Mouse (Mus musculus) testis, adult 2 months (tissue): ENCODE measurements around the gene Nrbp1. TPM values are rescaled to one million over a fixed set of nuclear protein-coding genes. Genes with fewer than 3 reads are reported as not detected.

Experiments used
- H3K27ac ChIP-seq: fragments of 200-500 bp; 2 replicates; pipeline ENCODE4 v1.5.1; 2012; ENCODE audit warnings: low read depth, low read length; ENCODE audit not compliant: control insufficient read depth, insufficient read depth
- H3K27me3 ChIP-seq: fragments of 200-500 bp; 2 replicates; pipeline ENCODE4 v1.6.1; 2012; ENCODE audit warnings: mild to moderate bottlenecking, low read length, moderate library complexity; ENCODE audit not compliant: control insufficient read depth, insufficient read depth
- H3K36me3 ChIP-seq: fragments of 200-500 bp; 2 replicates; pipeline ENCODE4 v1.6.1; 2012; ENCODE audit warnings: mild to moderate bottlenecking, low read length; ENCODE audit not compliant: control insufficient read depth, insufficient read depth
- H3K4me1 ChIP-seq: fragments of 200-500 bp; 2 replicates; pipeline ENCODE4 v1.6.1; 2012; ENCODE audit warnings: low read length; ENCODE audit not compliant: control insufficient read depth, insufficient read depth
- H3K4me3 ChIP-seq: fragments of 200-500 bp; 2 replicates; pipeline ENCODE4 v1.5.1; 2012; ENCODE audit warnings: low read depth, mild to moderate bottlenecking, low read length, moderate library complexity, mixed read lengths; ENCODE audit not compliant: control insufficient read depth
- CTCF ChIP-seq: fragments of 200-500 bp; IDR thresholded peaks from 2 replicates; pipeline ENCODE4 v1.5.1; 2012; ENCODE audit warnings: low read depth, mild to moderate bottlenecking, inconsistent platforms, low read length, moderate library complexity; ENCODE audit not compliant: control insufficient read depth, insufficient read depth, insufficient replicate concordance
- POLR2A ChIP-seq: fragments of 200-500 bp; IDR thresholded peaks from 2 replicates; pipeline ENCODE4 v1.6.1; 2012; ENCODE audit warnings: low read depth, mild to moderate bottlenecking, inconsistent platforms, low read length, moderate library complexity; ENCODE audit not compliant: control insufficient read depth
- polyA plus RNA-seq: library from polyadenylated mRNA; depleted of rRNA; stranded (reverse); fragments of >200 nt; gene quantifications from 2 replicates; pipeline ENCODE4 v1.2.3, GENCODE M21; 2012

The Nrbp1 gene
- polyA plus RNA-seq, 1 experiment, result 64.2 TPM

DNA sequence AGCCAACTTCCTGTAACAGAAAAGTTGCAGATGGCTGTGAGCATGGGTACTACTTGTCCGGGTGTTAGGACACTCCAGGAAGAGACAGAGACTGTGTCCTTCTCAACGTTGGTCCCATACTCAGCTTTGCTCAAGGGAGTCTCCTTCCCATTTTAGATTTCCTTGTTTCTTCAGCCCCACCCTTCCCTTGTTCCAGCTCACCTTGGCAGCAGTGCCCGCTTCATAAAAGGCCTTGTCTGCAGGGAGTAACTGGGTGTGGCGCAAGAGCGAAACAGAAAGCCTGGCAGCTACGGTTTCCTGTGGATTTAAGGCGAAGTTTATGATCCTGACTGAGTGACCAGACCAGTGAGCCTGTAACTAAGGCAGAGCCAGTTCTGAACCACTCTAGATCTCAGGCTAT lies 13.8 kb downstream of the Nrbp1 start:
- Histone ChIP-seq H3K4me1 (peaks cover 11% of the 10 kb centered on the region), H3K27me3 (no peaks in the 10 kb centered on the region), H3K36me3 (peaks cover 10% of the 10 kb centered on the region), H3K4me3 (peak overlapping the region; percentile 92), H3K27ac (peak overlapping the region; percentile 87)
- TF ChIP-seq POLR2A (no peak), CTCF (no peak)

DNA sequence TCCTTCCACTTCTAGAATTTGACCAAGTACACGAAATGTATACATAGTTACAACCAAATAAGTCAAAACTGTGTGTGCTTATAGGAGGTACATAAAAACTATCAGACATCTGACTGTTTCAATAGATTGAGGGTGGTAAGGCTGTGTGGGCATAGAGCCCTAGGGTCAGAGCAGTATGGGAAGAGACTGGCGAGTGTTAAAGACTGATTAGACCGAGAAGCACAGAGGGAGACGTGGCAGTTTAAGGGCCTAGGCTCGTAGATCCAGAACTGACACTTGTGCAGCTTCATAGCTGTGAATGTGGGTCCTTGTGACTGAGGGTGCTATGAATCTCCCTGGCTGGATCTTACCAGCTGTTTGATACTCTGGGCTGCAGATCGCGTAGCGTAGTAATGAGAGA lies 14.2 kb downstream of the Nrbp1 start:
- Histone ChIP-seq H3K36me3 (peaks cover 7% of the 10 kb centered on the region), H3K27me3 (no peaks in the 10 kb centered on the region), H3K27ac (peak overlapping the region; percentile 87), H3K4me3 (peak overlapping the region; percentile 92), H3K4me1 (peaks cover 11% of the 10 kb centered on the region)
- no peak for TF ChIP-seq POLR2A
- TF ChIP-seq CTCF, result no peak

DNA sequence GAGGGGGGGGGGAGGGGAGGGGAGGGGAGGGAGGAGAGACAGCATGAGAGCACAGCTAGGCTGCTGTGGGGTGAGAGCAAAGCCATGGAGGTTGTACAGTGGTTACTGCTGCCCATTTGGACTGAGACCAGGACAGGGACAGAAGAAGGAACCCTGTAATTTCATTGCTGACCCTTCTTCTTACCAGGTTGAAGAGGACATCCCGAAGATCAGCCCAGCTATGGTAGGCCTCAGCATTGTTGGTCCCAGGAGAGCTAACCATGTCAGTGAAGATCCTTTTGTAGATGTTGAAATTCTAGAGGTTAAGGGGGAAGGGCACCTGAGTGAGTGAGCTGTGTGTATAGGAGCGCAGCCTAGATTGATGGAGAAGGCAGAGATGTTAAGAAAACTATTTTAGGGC lies 14.7 kb downstream of the Nrbp1 start:
- Histone ChIP-seq H3K27ac (no peak overlapping the region), H3K36me3 (peaks cover 5% of the 10 kb centered on the region), H3K27me3 (no peaks in the 10 kb centered on the region), H3K4me3 (peak overlapping the region; percentile 39), H3K4me1 (peaks cover 10% of the 10 kb centered on the region)
- TF ChIP-seq CTCF (no peak), POLR2A (no peak)

DNA sequence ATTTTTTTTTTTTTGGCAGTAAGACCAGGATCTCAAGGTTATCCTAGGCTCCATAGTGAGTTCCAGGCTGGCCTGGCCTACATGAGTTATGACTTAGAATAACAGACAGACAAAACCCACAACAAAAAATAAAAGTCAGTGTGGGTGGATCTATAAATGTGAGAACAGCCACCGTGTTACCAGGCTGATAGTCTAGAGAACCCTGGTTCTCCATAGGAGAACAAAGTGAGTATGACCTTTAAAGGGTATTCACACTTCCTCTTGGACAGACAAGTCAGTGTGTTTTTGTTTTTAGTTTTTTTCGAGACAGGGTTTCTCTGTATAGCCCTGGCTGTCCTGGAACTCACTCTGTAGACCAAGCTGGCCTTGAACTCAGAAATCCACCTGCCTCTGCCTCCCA lies 15.3 kb downstream of the Nrbp1 start:
- H3K4me1 ChIP-seq, result peaks cover 6% of the 10 kb centered on the region

DNA sequence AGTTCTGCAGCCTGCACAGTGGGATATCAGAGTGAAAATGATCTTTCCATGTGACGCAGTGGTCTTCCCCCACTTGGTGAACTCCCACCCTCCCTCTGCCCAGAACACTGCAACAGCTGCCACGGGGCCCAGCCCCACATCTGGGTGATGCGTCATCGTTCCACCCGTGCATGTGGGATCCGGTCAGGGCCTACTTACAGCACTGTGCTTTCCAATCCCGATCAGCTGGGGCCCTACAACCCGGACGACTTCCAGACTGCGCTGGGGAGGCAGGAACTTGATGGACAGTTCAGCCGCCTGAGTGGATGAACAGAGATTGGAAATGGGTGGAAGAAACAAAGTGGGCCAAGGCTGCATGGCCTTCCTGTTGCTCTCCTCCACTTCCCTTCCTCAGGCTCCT lies 17.0 kb downstream of the Nrbp1 start:
- TF ChIP-seq POLR2A (no peak), CTCF (no peak)
- Histone ChIP-seq H3K4me3 (no peak overlapping the region), H3K4me1 (no peaks in the 10 kb centered on the region), H3K27ac (no peak overlapping the region), H3K27me3 (no peaks in the 10 kb centered on the region), H3K36me3 (peaks cover 6% of the 10 kb centered on the region)

More for the DNA sequence above, 15.3 kb downstream of the Nrbp1 start:
- Histone ChIP-seq H3K36me3 (peaks cover 5% of the 10 kb centered on the region), H3K4me3 (no peak overlapping the region), H3K27ac (no peak overlapping the region), H3K27me3 (no peaks in the 10 kb centered on the region)
- TF ChIP-seq CTCF, result no peak
- TF ChIP-seq POLR2A, result no peak

DNA sequence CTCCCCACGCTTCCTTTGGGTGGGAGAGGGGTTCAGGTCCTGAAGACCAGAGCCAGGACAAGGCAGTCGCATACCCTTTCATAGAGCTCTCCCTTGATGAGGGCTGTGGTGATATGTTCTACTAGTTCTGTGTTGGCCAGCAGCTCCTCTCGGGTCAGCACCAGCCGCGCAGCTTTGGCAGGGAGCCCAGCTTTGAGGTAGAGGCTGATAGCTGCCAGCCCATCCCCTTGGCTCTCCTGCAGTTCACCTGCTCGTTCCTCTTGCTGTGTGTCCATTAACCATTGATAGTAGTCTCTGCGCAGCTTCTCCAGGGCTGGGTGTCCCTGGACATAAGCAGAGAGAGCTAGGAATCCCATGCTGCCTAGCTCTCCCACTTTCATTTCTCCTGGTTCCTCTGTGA lies 25.4 kb downstream of the Nrbp1 start:
- Histone ChIP-seq H3K4me3 (no peak overlapping the region), H3K27me3 (no peaks in the 10 kb centered on the region), H3K27ac (no peak overlapping the region), H3K4me1 (no peaks in the 10 kb centered on the region), H3K36me3 (peaks cover 5% of the 10 kb centered on the region)
- TF ChIP-seq CTCF (no peak), POLR2A (no peak)

DNA sequence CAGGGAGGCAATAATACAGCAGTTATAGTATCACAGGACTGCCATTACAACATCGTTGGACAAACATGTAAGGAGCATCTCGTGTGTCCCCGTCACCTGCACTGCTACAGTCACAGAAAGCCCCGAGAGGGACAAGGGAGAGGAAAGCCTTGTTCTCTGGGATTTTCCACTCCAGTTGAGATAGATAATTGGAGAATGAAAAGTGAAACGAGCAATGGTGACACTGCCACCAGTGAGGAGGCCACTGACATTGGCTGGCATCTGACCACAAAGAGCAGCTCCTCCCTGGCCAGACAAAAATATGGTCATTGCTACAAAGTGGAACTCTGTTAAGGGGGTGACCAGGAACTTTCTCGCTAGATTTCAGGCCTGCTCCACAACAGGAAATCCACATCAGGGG lies 27.0 kb downstream of the Nrbp1 start:
- Histone ChIP-seq H3K36me3 (peaks cover 5% of the 10 kb centered on the region), H3K4me3 (no peak overlapping the region), H3K4me1 (no peaks in the 10 kb centered on the region), H3K27me3 (no peaks in the 10 kb centered on the region), H3K27ac (no peak overlapping the region)
- TF ChIP-seq POLR2A, result no peak
- TF ChIP-seq CTCF, result no peak

DNA sequence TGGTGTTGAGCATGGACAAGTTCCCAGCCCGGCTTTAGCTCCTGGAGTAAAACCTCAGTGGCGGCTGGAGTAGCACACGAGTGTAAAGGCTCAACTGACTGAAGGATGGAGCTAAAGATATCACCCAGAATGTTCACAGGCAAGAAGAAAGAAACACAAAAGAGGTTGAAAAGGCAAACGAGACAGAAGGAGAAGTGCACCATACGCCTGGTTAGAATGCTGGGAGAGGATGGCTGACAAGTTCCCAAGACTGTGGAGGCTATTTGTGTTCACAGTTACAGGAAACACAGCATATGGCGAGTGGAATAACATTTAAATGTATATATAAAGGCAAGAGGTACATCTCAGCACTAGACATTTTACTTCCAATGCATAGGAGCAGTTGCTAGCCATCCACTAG lies 32.4 kb downstream of the Nrbp1 start:
- Histone ChIP-seq H3K36me3 (peaks cover 1% of the 10 kb centered on the region), H3K4me1 (no peaks in the 10 kb centered on the region), H3K4me3 (no peak overlapping the region), H3K27me3 (no peaks in the 10 kb centered on the region), H3K27ac (no peak overlapping the region)
- no peak for TF ChIP-seq POLR2A
- no peak for TF ChIP-seq CTCF
